Mouse (Mus musculus) ovary, adult 18-20 months (tissue): Measurements from ENCODE around the gene Pdzd2.
"Not testable (repeated sequence)": the region's sequence is repeated elsewhere in the genome, so short reads cannot be mapped to it uniquely, and the experiment has no call there.

Experiments used
- DNase-seq: peaks from one replicate; pipeline ENCODE4 v3.0.0; 2022; ENCODE audit warnings: low spot score, mixed read lengths

Pdzd2 gene

DNA sequence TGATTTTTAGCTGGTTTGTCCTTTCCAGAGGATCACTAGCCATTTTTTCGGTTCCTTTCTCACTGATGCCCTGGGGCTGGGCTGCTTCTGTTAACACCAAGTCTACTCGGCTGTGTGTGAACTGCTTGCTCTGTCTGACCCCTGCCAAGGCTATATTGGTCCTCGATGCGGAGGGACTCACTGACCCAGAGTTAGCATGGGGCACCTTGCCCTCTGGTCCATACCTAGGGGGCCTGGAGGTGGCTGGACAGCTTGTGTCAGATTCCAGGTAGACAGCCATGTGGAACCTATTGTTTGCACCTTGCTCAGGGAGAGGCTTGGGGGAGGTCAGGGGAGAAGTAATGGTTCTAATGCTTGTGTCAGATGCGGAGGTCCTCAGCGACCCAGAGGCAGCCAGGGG is 365.8 kb downstream of the Pdzd2 start:
- DNase-seq, result no peak

DNA sequence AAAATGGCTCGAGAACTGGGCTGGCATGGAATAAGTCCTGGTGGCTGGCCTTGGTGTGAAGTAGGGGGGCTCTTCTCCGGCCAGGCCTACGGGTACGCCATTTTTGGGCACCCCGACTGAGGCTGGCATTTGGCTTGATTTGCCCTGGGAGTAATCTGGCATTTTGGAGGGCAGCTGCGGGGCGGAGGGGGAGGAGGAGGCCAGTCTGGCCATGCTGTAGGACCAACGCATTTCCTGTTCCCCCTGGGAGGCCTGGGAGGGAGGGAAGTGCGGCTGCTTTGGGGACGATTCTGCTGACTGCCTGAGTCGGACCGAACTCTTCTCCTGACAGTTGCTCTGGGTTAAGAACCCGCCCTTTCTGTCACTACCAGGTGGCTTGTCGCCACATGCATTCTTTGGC is 366.2 kb downstream of the Pdzd2 start:
- no peak for DNase-seq

- DNase-seq, result no peak
Observed at GRCm38 (mm10) chr15:12371183-12371582, 368.5 kb downstream of the Pdzd2 start.

DNA sequence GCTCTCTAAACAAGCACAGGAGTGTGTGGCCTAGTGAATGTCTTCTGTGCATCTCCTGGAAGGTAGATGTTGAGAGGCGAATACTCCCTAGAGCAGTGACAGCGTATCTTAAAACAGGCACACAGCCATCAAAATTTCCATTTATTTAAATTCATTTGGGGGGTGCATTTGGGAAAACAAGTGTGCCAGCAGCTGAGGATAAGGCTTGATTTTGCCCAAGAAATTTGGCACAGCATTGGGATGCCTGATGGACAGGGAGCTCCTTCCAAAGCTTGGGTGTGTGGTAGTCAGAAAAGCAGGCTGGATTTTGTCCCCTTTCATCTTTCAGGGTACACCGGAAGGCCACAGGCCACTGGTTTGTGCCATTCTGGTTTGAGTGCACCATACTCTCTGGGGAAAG is 369.6 kb downstream of the Pdzd2 start:
- DNase-seq, result no peak

GRCm38 (mm10) chr15:12368850-12369249 is 370.9 kb downstream of the Pdzd2 start:
- DNase-seq, result no peak

DNA sequence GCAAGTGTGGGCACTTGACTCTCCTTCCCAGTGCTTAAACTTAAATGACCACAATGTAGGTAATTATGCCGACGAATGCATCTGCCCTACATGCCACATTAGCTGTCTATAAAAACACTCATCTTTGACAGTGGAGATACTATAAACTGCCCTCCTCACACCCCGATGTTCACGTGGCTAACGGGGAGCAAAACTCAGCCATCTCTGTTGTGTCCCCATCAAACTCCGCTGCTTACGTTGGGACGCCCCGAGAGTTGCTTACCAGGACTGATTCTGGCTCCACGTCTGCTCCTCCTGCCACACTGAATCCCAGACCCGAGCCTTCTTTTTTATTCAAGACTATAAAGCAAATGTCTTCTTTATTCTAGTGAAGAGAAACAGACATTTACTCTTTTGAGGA is 371.4 kb downstream of the Pdzd2 start:
- DNase-seq, result no peak

GRCm38 (mm10) chr15:12367306-12368080 is 372.2 kb downstream of the Pdzd2 start:
- peak; percentile 60 for DNase-seq

GRCm38 (mm10) chr15:12366580-12367305 is 373.0 kb downstream of the Pdzd2 start:
- not testable (repeated sequence) for DNase-seq

- no peak for DNase-seq
Observed at GRCm38 (mm10) chr15:12366072-12366469, 373.7 kb downstream of the Pdzd2 start.

DNA sequence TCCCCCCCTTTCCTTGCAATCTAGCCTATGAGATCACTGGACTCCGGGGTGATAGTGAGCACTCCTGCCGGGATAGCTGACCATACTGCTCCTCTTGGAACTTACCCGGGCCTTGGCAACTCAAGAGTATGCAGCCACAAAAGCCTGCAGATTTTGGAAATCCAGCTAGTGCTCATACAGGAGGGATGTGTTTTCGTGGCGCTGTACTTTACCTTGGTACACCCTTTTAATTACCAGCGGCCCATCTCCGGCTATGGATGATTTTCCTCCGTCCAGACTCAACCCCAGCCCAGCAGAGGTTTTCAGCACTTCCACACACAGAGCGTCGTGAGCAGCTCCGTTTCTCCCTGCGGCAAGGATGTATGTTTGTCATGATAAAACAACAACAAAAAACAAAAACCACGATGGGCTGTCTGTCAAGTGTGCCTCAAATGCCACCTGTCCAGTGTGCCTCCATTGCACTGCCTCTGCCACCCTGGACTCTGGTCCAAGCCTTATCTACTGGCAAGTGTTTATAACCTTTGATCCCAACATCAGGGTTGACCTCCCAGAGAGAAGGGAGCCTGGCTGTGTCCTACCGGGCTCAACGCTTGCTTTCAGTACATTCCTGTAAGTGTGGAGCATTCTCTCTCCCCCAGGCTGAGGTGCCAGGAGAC is 374.2 kb downstream of the Pdzd2 start:
- no peak for DNase-seq

- DNase-seq, result no peak
Observed at GRCm38 (mm10) chr15:12364096-12364495, 375.6 kb downstream of the Pdzd2 start.

DNA sequence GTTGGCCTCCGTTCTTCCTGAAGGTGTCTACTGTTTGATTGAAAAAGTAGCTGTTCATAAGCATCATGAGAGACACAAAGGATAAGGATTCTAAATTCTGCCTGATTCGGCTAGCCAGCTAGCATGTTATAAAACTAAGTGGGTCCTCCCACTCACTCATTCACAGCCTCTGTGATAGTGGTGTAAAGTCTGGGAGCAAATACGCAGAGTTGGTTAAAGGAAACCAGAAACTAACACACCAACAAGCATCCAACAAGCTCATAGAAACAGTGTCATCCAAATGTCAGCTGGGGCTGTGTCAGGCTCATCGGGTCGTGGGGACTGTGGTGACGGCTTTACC is 377.1 kb downstream of the Pdzd2 start:
- no peak for DNase-seq

- DNase-seq, result no peak
Observed at GRCm38 (mm10) chr15:12362001-12362700, 377.6 kb downstream of the Pdzd2 start.

GRCm38 (mm10) chr15:12360519-12361212 is 379.1 kb downstream of the Pdzd2 start:
- no peak for DNase-seq

DNA sequence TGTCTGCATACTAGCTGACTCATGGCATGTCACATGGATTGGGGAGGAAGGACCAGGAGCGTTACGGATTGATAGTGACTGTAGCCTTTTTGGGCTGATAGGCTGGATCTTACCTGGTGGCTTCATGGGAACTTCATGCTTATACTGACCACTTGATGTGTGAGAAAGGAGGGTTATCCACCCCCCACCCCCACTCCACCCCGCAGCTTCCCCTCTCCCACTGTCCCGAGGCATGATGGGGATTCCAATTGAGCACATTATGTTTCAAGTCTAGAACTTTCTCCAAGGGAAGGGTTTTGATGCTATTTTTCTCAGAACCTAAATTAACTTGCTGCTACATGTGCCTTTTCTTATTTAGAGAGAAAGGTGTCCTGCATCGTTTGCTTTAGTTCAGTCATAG is 381.3 kb downstream of the Pdzd2 start:
- DNase-seq, result no peak

DNA sequence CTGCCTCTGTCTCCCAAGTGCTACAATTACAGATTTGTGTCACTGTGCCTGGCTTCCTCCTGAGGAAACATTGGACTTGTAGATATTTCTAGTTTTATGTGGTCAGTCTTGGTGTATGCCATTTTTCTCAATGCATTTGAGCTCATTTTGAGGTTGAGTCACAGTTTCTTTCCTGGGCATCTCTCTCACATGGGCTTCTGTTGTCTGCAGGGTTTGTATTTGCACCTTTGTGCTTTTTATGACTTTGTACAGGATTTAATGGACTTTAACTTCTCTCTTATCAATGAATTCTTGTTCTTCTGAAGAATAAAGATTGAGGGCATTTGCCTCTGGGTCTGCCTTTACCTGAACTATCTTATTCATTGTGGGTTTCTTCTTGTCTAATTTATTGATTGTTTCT is 382.3 kb downstream of the Pdzd2 start:
- DNase-seq, result no peak

GRCm38 (mm10) chr15:12355907-12356306 is 383.8 kb downstream of the Pdzd2 start:
- no peak for DNase-seq

GRCm38 (mm10) chr15:12355261-12355660 is 384.5 kb downstream of the Pdzd2 start:
- DNase-seq, result no peak

GRCm38 (mm10) chr15:12354281-12354810 is 385.4 kb downstream of the Pdzd2 start:
- DNase-seq, result no peak

DNA sequence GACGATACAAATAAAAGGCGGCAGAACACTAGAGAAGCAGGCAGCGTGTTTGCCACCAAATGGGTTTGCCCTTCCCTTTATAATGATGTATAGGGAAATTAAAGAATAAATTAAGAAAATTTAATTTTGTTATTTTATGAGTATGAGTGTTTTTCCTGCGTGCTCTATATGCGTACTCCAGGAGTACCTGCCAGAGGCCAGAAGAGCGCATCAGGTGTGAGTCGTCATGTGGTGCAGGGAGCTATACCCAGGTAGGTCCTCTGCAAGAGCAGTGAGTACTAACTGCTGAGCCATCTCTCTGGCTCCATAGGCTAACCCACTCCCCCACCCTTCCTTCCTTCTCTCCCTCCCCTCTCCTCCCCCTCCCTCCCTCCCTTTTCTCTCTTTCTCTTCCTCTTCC is 388.3 kb downstream of the Pdzd2 start:
- DNase-seq, result no peak

DNA sequence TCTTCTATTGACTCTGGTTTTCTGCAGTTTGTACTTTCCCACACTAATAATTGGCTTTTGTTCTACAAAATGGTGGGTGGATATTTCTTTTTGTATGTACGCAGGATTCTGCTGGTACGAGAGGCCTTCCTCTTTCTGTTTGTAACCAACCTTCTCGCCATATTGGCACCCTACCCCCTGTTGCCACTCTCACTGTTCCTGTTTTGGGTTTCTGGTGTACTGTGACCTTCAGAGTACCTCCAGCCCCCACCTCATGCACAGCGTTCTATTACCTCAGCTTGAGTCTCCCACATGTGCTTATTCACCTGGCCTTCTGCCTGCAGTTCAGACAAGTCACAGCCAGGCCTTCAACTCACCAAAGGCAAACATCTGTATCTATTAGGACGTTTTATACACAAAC is 389.9 kb downstream of the Pdzd2 start:
- no peak for DNase-seq

- no peak for DNase-seq
Observed at GRCm38 (mm10) chr15:12348950-12349349, 390.8 kb downstream of the Pdzd2 start.
